Mouse (Mus musculus) midbrain, embryonic 11.5 days (tissue): ENCODE data around the gene B9d1. TPM values are rescaled to one million over a fixed set of nuclear protein-coding genes. Genes with fewer than 3 reads are reported as not detected.

Source experiments
- ATAC-seq: fragments of 200-750 bp; cut with Nextera tagmentation; 2 replicates; pipeline ENCODE4 v1.8.0; 2017; ENCODE audit warnings: moderate TSS enrichment, moderate library complexity; ENCODE audit not compliant: low FRiP score
- DNase-seq: peaks from one replicate; pipeline ENCODE4 v3.0.0; 2015; ENCODE audit warnings: low spot score; ENCODE audit errors: missing footprints
- H3K27ac ChIP-seq: fragments of 300-500 bp; sonication (generic); 2 replicates; pipeline ENCODE4 v1.5.1; 2014; ENCODE audit warnings: low read depth, low read length
- H3K27me3 ChIP-seq: fragments of 300-500 bp; sonication (generic); 2 replicates; pipeline ENCODE4 v1.6.1; 2014; ENCODE audit warnings: mild to moderate bottlenecking, low read length, moderate library complexity, mixed read lengths; ENCODE audit not compliant: control insufficient read depth, insufficient read depth
- H3K36me3 ChIP-seq: fragments of 300-500 bp; sonication (generic); 2 replicates; pipeline ENCODE4 v1.6.1; 2014; ENCODE audit warnings: mild to moderate bottlenecking, low read length, moderate library complexity, mixed read lengths; ENCODE audit not compliant: control insufficient read depth, insufficient read depth
- H3K4me1 ChIP-seq: fragments of 300-500 bp; sonication (generic); 2 replicates; pipeline ENCODE4 v1.6.1; 2014; ENCODE audit warnings: low read length; ENCODE audit not compliant: control insufficient read depth, insufficient read depth
- H3K4me2 ChIP-seq: fragments of 300-500 bp; sonication (generic); 2 replicates; pipeline ENCODE4 v1.6.1; 2014; ENCODE audit warnings: mild to moderate bottlenecking, moderate library complexity
- H3K4me3 ChIP-seq: fragments of 300-500 bp; sonication (generic); 2 replicates; pipeline ENCODE4 v1.5.1; 2014; ENCODE audit warnings: low read depth, low read length
- H3K9ac ChIP-seq: fragments of 300-500 bp; sonication (generic); 2 replicates; pipeline ENCODE4 v1.6.1; 2014; ENCODE audit warnings: low read length
- H3K9me3 ChIP-seq: fragments of 300-500 bp; sonication (generic); 2 replicates; pipeline ENCODE4 v1.6.1; 2016; ENCODE audit warnings: low read length; ENCODE audit not compliant: control insufficient read depth
- whole genome bisulfite sequencing: fragments of 180-500 bp; shearing (Covaris S2); extraction: QIAGEN DNeasy Blood & Tissue Kit; methylation state at CpG from one replicate; pipeline ENCODE4 v1.1.7; 2014; 5-methylcytosine and 5-hydroxymethylcytosine counted together
- polyA plus RNA-seq: library from polyadenylated mRNA; unstranded; fragments of >200 nt; fragmentation: Nextera tagmentation; extraction: Ambion mirVana; gene quantifications from 2 replicates; pipeline ENCODE4 v1.2.1, GENCODE M21; 2014

B9d1 gene
- polyA plus RNA-seq = 35.1 and 39.6 TPM in 2 replicates

GRCm38 (mm10) chr11:61504713-61505257, at the start of gene B9d1:
TSS of gene B9d1 (plus strand) at chr11:61505144.
- no peaks in the 10 kb centered on the region for H3K36me3 ChIP-seq
- H3K27me3 ChIP-seq = no peaks in the 10 kb centered on the region
- H3K4me3 ChIP-seq = peak within 1 kb of the TSS; percentile 47
- H3K27ac ChIP-seq = no peak within 1 kb of the TSS
- peak within 1 kb of the TSS; percentile 71 for H3K4me2 ChIP-seq
- H3K9me3 ChIP-seq = no peaks in the 10 kb centered on the region
- WGBS = under 1% methylated on average over 39 of the region's 39 CpGs
- H3K9ac ChIP-seq = peak within 1 kb of the TSS; percentile 78
- DNase-seq (peak; percentile 99), ATAC-seq (peak; percentile 95)
- H3K4me1 ChIP-seq = peaks cover 7% of the 10 kb centered on the region

GRCm38 (mm10) chr11:61464071-61464470, 40.9 kb upstream of the B9d1 start:
- no peaks in the 10 kb centered on the region for H3K9me3 ChIP-seq
- H3K4me1 ChIP-seq = no peaks in the 10 kb centered on the region
- H3K27me3 ChIP-seq = no peaks in the 10 kb centered on the region
- H3K4me2 ChIP-seq = no peak overlapping the region
- no peak overlapping the region for H3K27ac ChIP-seq
- no peaks in the 10 kb centered on the region for H3K36me3 ChIP-seq
- 78% methylated on average over 2 of the region's 2 CpGs for WGBS
- ATAC-seq (no peak), DNase-seq (peak; percentile 10)
- no peak overlapping the region for H3K4me3 ChIP-seq
- no peak overlapping the region for H3K9ac ChIP-seq

GRCm38 (mm10) chr11:61465422-61465821, 39.5 kb upstream of the B9d1 start:
- Histone ChIP-seq H3K9ac (no peak overlapping the region), H3K27ac (no peak overlapping the region), H3K27me3 (no peaks in the 10 kb centered on the region), H3K9me3 (no peaks in the 10 kb centered on the region), H3K4me1 (no peaks in the 10 kb centered on the region), H3K4me2 (no peak overlapping the region), H3K4me3 (no peak overlapping the region), H3K36me3 (no peaks in the 10 kb centered on the region)
- 76% methylated on average over 4 of the region's 4 CpGs for WGBS
- DNase-seq = no peak
- ATAC-seq = no peak

GRCm38 (mm10) chr11:61468534-61468933, 36.4 kb upstream of the B9d1 start:
- Histone ChIP-seq H3K9me3 (no peaks in the 10 kb centered on the region), H3K27ac (no peak overlapping the region), H3K4me2 (no peak overlapping the region), H3K4me1 (no peaks in the 10 kb centered on the region), H3K27me3 (no peaks in the 10 kb centered on the region), H3K4me3 (no peak overlapping the region), H3K36me3 (no peaks in the 10 kb centered on the region), H3K9ac (no peak overlapping the region)
- no peak for ATAC-seq
- 90% methylated on average over 4 of the region's 4 CpGs for WGBS
- peak; percentile 47 for DNase-seq

- ATAC-seq (no peak), DNase-seq (no peak)
- Histone ChIP-seq H3K4me3 (no peak overlapping the region), H3K9ac (no peak overlapping the region), H3K9me3 (no peaks in the 10 kb centered on the region), H3K27me3 (no peaks in the 10 kb centered on the region), H3K36me3 (no peaks in the 10 kb centered on the region), H3K27ac (no peak overlapping the region), H3K4me2 (no peak overlapping the region), H3K4me1 (no peaks in the 10 kb centered on the region)
- WGBS = 76% methylated on average over 7 of the region's 7 CpGs
Observed at GRCm38 (mm10) chr11:61469317-61469917, 35.5 kb upstream of the B9d1 start.

GRCm38 (mm10) chr11:61470880-61471279, 34.1 kb upstream of the B9d1 start:
- Histone ChIP-seq H3K36me3 (no peaks in the 10 kb centered on the region), H3K9ac (no peak overlapping the region), H3K9me3 (no peaks in the 10 kb centered on the region), H3K27me3 (no peaks in the 10 kb centered on the region), H3K4me1 (no peaks in the 10 kb centered on the region), H3K4me2 (no peak overlapping the region), H3K4me3 (no peak overlapping the region), H3K27ac (no peak overlapping the region)
- ATAC-seq = no peak
- no peak for DNase-seq

- Histone ChIP-seq H3K4me2 (no peak overlapping the region), H3K9me3 (no peaks in the 10 kb centered on the region), H3K4me1 (peaks cover 8% of the 10 kb centered on the region), H3K4me3 (no peak overlapping the region), H3K36me3 (no peaks in the 10 kb centered on the region), H3K27me3 (no peaks in the 10 kb centered on the region), H3K27ac (no peak overlapping the region), H3K9ac (no peak overlapping the region)
- peak; percentile 72 for DNase-seq
- 90% methylated on average over 4 of the region's 4 CpGs for WGBS
- ATAC-seq = no peak
Observed at GRCm38 (mm10) chr11:61473630-61474029, 31.3 kb upstream of the B9d1 start.

GRCm38 (mm10) chr11:61476786-61477382, 28.1 kb upstream of the B9d1 start:
- WGBS = 60% methylated on average over 12 of the region's 12 CpGs
- ATAC-seq = no peak
- Histone ChIP-seq H3K27ac (no peak overlapping the region), H3K9ac (no peak overlapping the region), H3K27me3 (no peaks in the 10 kb centered on the region), H3K36me3 (no peaks in the 10 kb centered on the region), H3K4me2 (no peak overlapping the region), H3K9me3 (no peaks in the 10 kb centered on the region), H3K4me1 (peaks cover 8% of the 10 kb centered on the region), H3K4me3 (no peak overlapping the region)
- DNase-seq = no peak
